Mouse (Mus musculus): ENCODE measurements around the gene Pcbp4. TPM values are rescaled to one million over a fixed set of nuclear protein-coding genes. Genes with fewer than 3 reads are reported as not detected.

Pcbp4 gene
- polyA plus RNA-seq, 1 experiment: 0.90 TPM

DNA sequence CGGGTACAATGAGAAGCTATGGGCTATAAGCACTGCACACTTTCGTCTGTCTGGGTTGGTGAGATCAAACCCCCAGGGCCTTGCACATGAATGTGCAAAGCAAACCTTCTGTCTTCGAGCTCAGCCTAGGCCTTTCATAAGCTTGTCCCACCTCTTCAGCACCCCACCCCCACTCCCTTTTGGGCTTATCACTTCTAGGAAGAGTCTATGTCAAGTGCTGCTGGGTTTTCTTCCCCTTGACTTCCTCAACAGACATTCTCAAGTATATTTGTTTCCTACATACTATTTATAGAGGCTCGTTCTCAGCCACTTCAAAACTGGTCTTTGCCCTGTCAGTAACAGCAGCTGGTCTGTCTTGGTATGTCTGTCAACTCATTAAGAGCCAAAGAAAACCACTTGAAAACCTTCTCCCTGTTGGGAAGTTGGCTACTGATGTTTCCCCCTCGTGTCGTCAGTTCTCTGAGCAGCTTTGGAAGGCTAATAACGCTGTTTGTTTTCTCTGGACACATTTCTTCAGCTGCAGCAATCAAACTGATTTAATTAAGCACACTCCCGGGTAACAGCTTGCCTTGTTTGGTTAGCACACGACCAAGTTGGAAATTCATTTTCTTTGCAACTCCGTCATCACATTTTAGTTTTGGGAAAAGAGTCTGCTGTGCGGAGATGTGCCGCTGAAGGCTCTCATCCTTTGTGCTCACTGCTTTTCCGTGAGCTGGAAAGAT, 59.8 kb downstream of the Pcbp4 start:
- TF ChIP-seq TAL1 (IDR thresholded peaks at IDR 0.05; ENCODE audit: low read length): no peak
- no peak for TF ChIP-seq GATA1 (IDR thresholded peaks at IDR 0.05; ENCODE audit: low read length)
- Histone ChIP-seq H3K4me1 (ENCODE audit: control insufficient read depth) (no peaks in the 10 kb centered on the region), H3K9me3 (ENCODE audit: control insufficient read depth, low read length) (no peaks in the 10 kb centered on the region), H3K4me3 (replicated peaks) (no peak overlapping the region), H3K27me3 (ENCODE audit: control insufficient read depth) (no peaks in the 10 kb centered on the region), H3K36me3 (ENCODE audit: control insufficient read depth) (no peaks in the 10 kb centered on the region)

DNA sequence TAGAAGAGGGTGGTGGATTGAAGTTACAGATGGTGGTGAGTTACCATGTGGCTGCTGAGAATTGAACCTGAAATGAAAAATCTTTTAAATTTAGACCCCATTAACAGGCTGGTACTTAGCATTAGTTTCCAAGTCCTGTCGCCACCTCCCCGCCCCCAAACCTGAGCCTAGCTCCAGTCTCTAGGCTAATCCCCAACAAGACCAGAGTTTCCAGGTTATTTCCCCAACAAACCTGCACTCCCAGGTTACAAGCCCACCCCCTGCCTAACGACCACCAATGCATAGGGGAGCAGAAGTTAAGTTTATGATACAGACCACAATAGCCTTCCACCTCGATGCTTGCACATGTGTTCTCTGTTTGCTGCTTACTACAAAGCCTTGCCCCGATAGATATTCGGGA, 60.5 kb downstream of the Pcbp4 start:
- Histone ChIP-seq H3K36me3 (ENCODE audit: control insufficient read depth) (no peaks in the 10 kb centered on the region), H3K4me1 (ENCODE audit: control insufficient read depth) (no peaks in the 10 kb centered on the region), H3K4me3 (replicated peaks) (no peak overlapping the region), H3K27me3 (ENCODE audit: control insufficient read depth) (no peaks in the 10 kb centered on the region), H3K9me3 (ENCODE audit: control insufficient read depth, low read length) (no peaks in the 10 kb centered on the region)
- TF ChIP-seq GATA1 (IDR thresholded peaks at IDR 0.05; ENCODE audit: low read length) (no peak), TAL1 (IDR thresholded peaks at IDR 0.05; ENCODE audit: low read length) (no peak)

Other genes with a start within 250 kb of the Pcbp4 start
- gene Tlr9, start 230.7 kb upstream of the Pcbp4 start, polyA plus RNA-seq (2012): 0.01 TPM in 1 of 2 replicates, not detected in the other
- gene Alas1, start 204.6 kb upstream of the Pcbp4 start, polyA plus RNA-seq (2012): 0.43 and 0.52 TPM in 2 replicates
- 1.8 and 3.7 TPM in 2 replicates for gene Poc1a, start 172.2 kb upstream of the Pcbp4 start, polyA plus RNA-seq (2012)
- 0.19 and 0.23 TPM in 2 replicates for gene Dusp7, start 84.7 kb upstream of the Pcbp4 start, polyA plus RNA-seq (2012)
- 2.4 and 3.8 TPM in 2 replicates for gene Rpl29, start 23.8 kb upstream of the Pcbp4 start, polyA plus RNA-seq (2012)
- gene Acy1, start 15.0 kb upstream of the Pcbp4 start, polyA plus RNA-seq (2012): 0.42 and 0.50 TPM in 2 replicates
- 0.07 TPM in 1 of 2 replicates, not detected in the other for gene Abhd14b, start 5.8 kb upstream of the Pcbp4 start, polyA plus RNA-seq (2012)
- 0.42 and 0.64 TPM in 2 replicates for gene Abhd14a, start 5.6 kb upstream of the Pcbp4 start, polyA plus RNA-seq (2012)
- not detected in 2 replicates for gene Gpr62, start 12.6 kb downstream of the Pcbp4 start, polyA plus RNA-seq (2012)
- 9.9 and 10.7 TPM in 2 replicates for gene Rrp9, start 22.7 kb downstream of the Pcbp4 start, polyA plus RNA-seq (2012)
- gene Parp3, start 23.7 kb downstream of the Pcbp4 start, polyA plus RNA-seq (2012): 0.05 TPM in 1 of 2 replicates, not detected in the other
- not detected in 2 replicates for gene Iqcf1, start 46.7 kb downstream of the Pcbp4 start, polyA plus RNA-seq (2012)
- gene Iqcf5, start 61.3 kb downstream of the Pcbp4 start, polyA plus RNA-seq (2012): not detected in 2 replicates
- not detected in 2 replicates for gene Iqcf3, start 108.3 kb downstream of the Pcbp4 start, polyA plus RNA-seq (2012)
- not detected in 2 replicates for gene Iqcf4, start 117.7 kb downstream of the Pcbp4 start, polyA plus RNA-seq (2012)
- gene Iqcf6, start 173.3 kb downstream of the Pcbp4 start, polyA plus RNA-seq (2012): not detected in 2 replicates
- gene Grm2, start 202.8 kb downstream of the Pcbp4 start, polyA plus RNA-seq (2012): not detected in 2 replicates
- gene Tex264, start 232.6 kb downstream of the Pcbp4 start, polyA plus RNA-seq (2012): 0.63 and 0.69 TPM in 2 replicates

Data from erythroblast, embryonic 14.5 days (primary cell).